Mouse (Mus musculus) thymus, adult 2 months (tissue): ENCODE data around the gene Xxylt1.

ENCODE experiments used
- CTCF ChIP-seq: fragments of 200-500 bp; IDR thresholded peaks from 2 replicates; pipeline ENCODE4 v1.5.1; 2012; ENCODE audit warnings: mild to moderate bottlenecking, control low read depth, low read length, moderate library complexity, borderline replicate concordance; ENCODE audit not compliant: control insufficient read depth, poor library complexity, insufficient read depth; ENCODE audit errors: extremely low read depth
- POLR2A ChIP-seq: fragments of 200-500 bp; IDR thresholded peaks from 2 replicates; pipeline ENCODE4 v1.6.1; 2012; ENCODE audit warnings: mild to moderate bottlenecking, low read length, control low read depth, moderate library complexity; ENCODE audit not compliant: control insufficient read depth, poor library complexity, insufficient read depth; ENCODE audit errors: extremely low read depth

GRCm38 (mm10) chr16:30936471-30936870, 144.8 kb downstream of the Xxylt1 start:
- TF ChIP-seq POLR2A = no peak
- TF ChIP-seq CTCF = no peak
